ENCODE assay signal across 12 mouse cellular contexts in the genomic region with DNA sequence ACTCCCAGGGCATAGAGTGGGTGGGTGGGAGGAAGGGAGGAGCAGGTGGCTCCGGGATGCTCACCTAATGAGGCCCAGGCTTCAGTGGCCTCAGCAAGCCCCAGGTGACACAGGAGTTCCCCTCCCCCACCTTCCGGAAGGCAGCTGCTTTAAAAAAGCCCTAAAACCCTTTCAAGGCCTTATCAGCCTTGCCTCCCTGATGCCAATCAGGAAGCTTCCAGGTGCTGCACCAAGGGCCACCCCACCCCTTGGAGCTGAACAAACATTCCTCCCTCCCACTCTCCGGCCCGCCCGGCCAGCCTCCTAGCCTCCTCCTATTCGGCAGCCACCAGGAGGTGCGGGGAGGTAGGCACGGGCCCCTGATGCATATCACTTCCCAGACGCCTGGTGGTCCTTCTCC. TPM values are rescaled to one million over a fixed set of nuclear protein-coding genes. Genes with fewer than 3 reads are reported as not detected.
A peak's percentile ranks its signal among the peaks of the same experiment; 100 is the strongest.
DNase-seq lines count a peak whose midpoint lies in the region; ATAC-seq and TF ChIP-seq lines count a peak whose summit lies in the region.
"Had no signal": no experiment of that assay in that cellular context is flagged by ENCODE, and none has a peak within 500 bp of the region (broad histone marks: within the 10 kb centered on the region; RNA-seq: fewer than 3 reads in every experiment).

No protein-coding gene starts in this region.

- H3K4me3 ChIP-seq in kidney, embryonic 14.5 days (ENCODE audit: low read length), result no peak overlapping the region
- no peak overlapping the region for H3K4me3 ChIP-seq in intestine, embryonic 14.5 days (ENCODE audit: low read depth, low read length)
- H3K4me3 ChIP-seq in midbrain, postnatal 0 days (ENCODE audit: low read depth, low read length), result no peak overlapping the region
- H3K4me3 ChIP-seq: megakaryocyte, embryonic 14.5 days had no signal

- DNase-seq in kidney, adult 18-20 months, result no peak
- DNase-seq in ZHBTc4 (ENCODE audit: low read depth, low spot score), result peak; percentile 67
- no peak for DNase-seq in intestine, embryonic 14.5 days (ENCODE audit: low spot score)
- DNase-seq in midbrain, postnatal 0 days (ENCODE audit: low spot score), result no peak
- DNase-seq in layer of hippocampus, postnatal 14 days (ENCODE audit: low spot score in 2 of 2), result no peak
- DNase-seq in spleen, postnatal 4 days (ENCODE audit: low spot score in 2 of 2), result no peak
- DNase-seq in right cerebral cortex, adult 2 months (ENCODE audit: low spot score in 2 of 2), result no peak
- DNase-seq: embryo, embryonic 11 days had no signal

- TF ChIP-seq CTCF in midbrain, postnatal 0 days (IDR thresholded peaks at IDR 0.05), result no peak

- no peaks in the 10 kb centered on the region for H3K9me3 ChIP-seq in kidney, embryonic 14.5 days (ENCODE audit: control insufficient read depth, low read length)
- H3K9me3 ChIP-seq in intestine, embryonic 14.5 days (ENCODE audit: control insufficient read depth, low read length), result no peaks in the 10 kb centered on the region
- H3K9me3 ChIP-seq in midbrain, postnatal 0 days (ENCODE audit: low read length), result no peaks in the 10 kb centered on the region
- H3K9me3 ChIP-seq: G1E; megakaryocyte, embryonic 14.5 days had no signal

- no peaks in the 10 kb centered on the region for H3K36me3 ChIP-seq in kidney, embryonic 14.5 days (ENCODE audit: control insufficient read depth, insufficient read depth, low read length)
- no peaks in the 10 kb centered on the region for H3K36me3 ChIP-seq in intestine, embryonic 14.5 days (ENCODE audit: control insufficient read depth, insufficient read depth, low read length)
- no peaks in the 10 kb centered on the region for H3K36me3 ChIP-seq in midbrain, postnatal 0 days (ENCODE audit: insufficient read depth, low read length)
- H3K36me3 ChIP-seq: G1E had no signal

- peak; percentile 51 for ATAC-seq in kidney, embryonic 14.5 days (ENCODE audit: low FRiP score, low TSS enrichment)
- ATAC-seq in intestine, embryonic 14.5 days (replicated peaks; ENCODE audit: low FRiP score, low TSS enrichment, low read depth), result peak; percentile 74
- no peak for ATAC-seq in midbrain, postnatal 0 days (ENCODE audit: low FRiP score)

- H3K27ac ChIP-seq in kidney, embryonic 14.5 days (ENCODE audit: low read depth, low read length), result no peak overlapping the region
- H3K27ac ChIP-seq in intestine, embryonic 14.5 days (ENCODE audit: low read depth), result no peak overlapping the region
- H3K27ac ChIP-seq in midbrain, postnatal 0 days (ENCODE audit: low read depth, low read length), result no peak overlapping the region

- H3K4me1 ChIP-seq in kidney, embryonic 14.5 days (ENCODE audit: control insufficient read depth, insufficient read depth, low read length), result peaks cover 46% of the 10 kb centered on the region
- H3K4me1 ChIP-seq in intestine, embryonic 14.5 days (replicated peaks; ENCODE audit: control insufficient read depth, insufficient read depth, low read length), result peaks cover 57% of the 10 kb centered on the region
- H3K4me1 ChIP-seq in midbrain, postnatal 0 days (ENCODE audit: insufficient read depth, low read length), result peaks cover 24% of the 10 kb centered on the region

- H3K27me3 ChIP-seq in kidney, embryonic 14.5 days (ENCODE audit: control insufficient read depth, insufficient read depth, low read length), result peaks cover 10% of the 10 kb centered on the region
- no peaks in the 10 kb centered on the region for H3K27me3 ChIP-seq in intestine, embryonic 14.5 days (replicated peaks; ENCODE audit: control insufficient read depth, insufficient read depth, low read length)
- no peaks in the 10 kb centered on the region for H3K27me3 ChIP-seq in midbrain, postnatal 0 days (ENCODE audit: insufficient read depth, low read length)

- 6% methylated on average over 9 of the region's 9 CpGs for WGBS in kidney, embryonic 14.5 days
- 25% methylated on average over 9 of the region's 9 CpGs for WGBS in intestine, embryonic 14.5 days
- 26% methylated on average over 9 of the region's 9 CpGs for WGBS in midbrain, postnatal 0 days

- H3K4me2 ChIP-seq in kidney, embryonic 14.5 days (replicated peaks; ENCODE audit: low read depth, low read length), result no peak overlapping the region; the same call in 1 of the 2 replicates
- H3K4me2 ChIP-seq in intestine, embryonic 14.5 days (ENCODE audit: low read length), result 0 out of 2 replicates have a peak overlapping the region, but pooled peaks have one; percentile 3
- H3K4me2 ChIP-seq in midbrain, postnatal 0 days (ENCODE audit: low read depth, low read length, poor library complexity, severe bottlenecking), result peak overlapping the region; percentile 3
- H3K4me2 ChIP-seq: heart, embryonic 11.5 days had no signal

- no peak overlapping the region for H3K9ac ChIP-seq in kidney, embryonic 14.5 days (ENCODE audit: low read depth, low read length)
- no peak overlapping the region for H3K9ac ChIP-seq in intestine, embryonic 14.5 days (ENCODE audit: low read length)
- no peak overlapping the region for H3K9ac ChIP-seq in midbrain, postnatal 0 days (replicated peaks; ENCODE audit: low read length, poor library complexity, severe bottlenecking)

RNA-seq across cellular contexts. Expression of gene Ephb2, which starts 6.0 kb away (rescaled TPM):
- polyA plus RNA-seq in kidney, embryonic 14.5 days (2014; fragmentation: Nextera tagmentation; extraction: Ambion mirVana), result 6.4 and 9.1 TPM in 2 replicates
- polyA plus RNA-seq in intestine, embryonic 14.5 days (2014; fragmentation: Nextera tagmentation; extraction: Ambion mirVana), result 8.8 and 11.4 TPM in 2 replicates
- total RNA-seq in midbrain, postnatal 0 days (2014; rRNA removed), result 149 and 202 TPM in 2 replicates
- 13.6 and 15.6 TPM in 2 replicates for polyA plus RNA-seq in midbrain, postnatal 0 days (2015; fragmentation: Nextera tagmentation; extraction: Ambion mirVana)
- total RNA-seq in layer of hippocampus, postnatal 14 days (2021), result 10 to 100 TPM; 40.5 to 43.9 TPM

RNA-seq across cellular contexts. Expression of gene C1qb, which starts 56.1 kb away (rescaled TPM):
- 37.1 and 38.8 TPM in 2 replicates for polyA plus RNA-seq in kidney, embryonic 14.5 days (2014; fragmentation: Nextera tagmentation; extraction: Ambion mirVana)
- 62.3 and 62.8 TPM in 2 replicates for polyA plus RNA-seq in intestine, embryonic 14.5 days (2014; fragmentation: Nextera tagmentation; extraction: Ambion mirVana)
- total RNA-seq in midbrain, postnatal 0 days (2014; rRNA removed), result 60.0 and 71.3 TPM in 2 replicates
- 64.3 and 72.3 TPM in 2 replicates for polyA plus RNA-seq in midbrain, postnatal 0 days (2015; fragmentation: Nextera tagmentation; extraction: Ambion mirVana)
- total RNA-seq in layer of hippocampus, postnatal 14 days (2021), result 10 to 100 TPM; 40.7 to 47.6 TPM
